Mouse (Mus musculus) midbrain, embryonic 16.5 days (tissue): ENCODE results near the gene Kansl1l. TPM values are rescaled to one million over a fixed set of nuclear protein-coding genes. Genes with fewer than 3 reads are reported as not detected.
A peak's percentile ranks its signal among the peaks of the same experiment; 100 is the strongest.

Experiments
- ATAC-seq: fragments of 200-750 bp; cut with Nextera tagmentation; 2 replicates; pipeline ENCODE4 v1.8.0; 2017; ENCODE audit warnings: moderate TSS enrichment
- H3K27ac ChIP-seq: fragments of 300-500 bp; sonication (generic); 2 replicates; pipeline ENCODE4 v1.5.1; 2014; ENCODE audit warnings: mild to moderate bottlenecking, low read length, mixed read lengths
- H3K27me3 ChIP-seq: fragments of 300-500 bp; sonication (generic); 2 replicates; pipeline ENCODE4 v1.6.1; 2014; ENCODE audit warnings: low read depth, low read length, mixed read lengths; ENCODE audit not compliant: control insufficient read depth, insufficient read depth
- H3K36me3 ChIP-seq: fragments of 300-500 bp; sonication (generic); 2 replicates; pipeline ENCODE4 v1.6.1; 2014; ENCODE audit warnings: mild to moderate bottlenecking, low read length, moderate library complexity, mixed read lengths; ENCODE audit not compliant: control insufficient read depth, insufficient read depth
- H3K4me1 ChIP-seq: fragments of 300-500 bp; sonication (generic); 2 replicates; pipeline ENCODE4 v1.6.1; 2014; ENCODE audit warnings: mild to moderate bottlenecking, low read length, mixed read lengths; ENCODE audit not compliant: control insufficient read depth, insufficient read depth
- H3K4me2 ChIP-seq: fragments of 300-500 bp; sonication (generic); 2 replicates; pipeline ENCODE4 v1.6.1; 2014; ENCODE audit warnings: mild to moderate bottlenecking, low read length, mixed read lengths
- H3K4me3 ChIP-seq: fragments of 300-500 bp; sonication (generic); 2 replicates; pipeline ENCODE4 v1.5.1; 2014; ENCODE audit warnings: low read depth, mild to moderate bottlenecking, low read length, moderate library complexity, mixed read lengths
- H3K9ac ChIP-seq: fragments of 300-500 bp; sonication (generic); 2 replicates; pipeline ENCODE4 v1.6.1; 2014; ENCODE audit warnings: low read depth, low read length, mixed read lengths
- H3K9me3 ChIP-seq: fragments of 300-500 bp; sonication (generic); replicated peaks from 2 replicates; pipeline ENCODE4 v1.6.1; 2014; ENCODE audit warnings: mild to moderate bottlenecking, low read length, mixed read lengths; ENCODE audit not compliant: control insufficient read depth, poor library complexity, severe bottlenecking
- WGBS: fragments of 180-500 bp; shearing (Covaris S2); extraction: QIAGEN DNeasy Blood & Tissue Kit; methylation state at CpG from one replicate; pipeline ENCODE4 v1.1.7; 2014; 5-methylcytosine and 5-hydroxymethylcytosine counted together
- polyA plus RNA-seq: library from polyadenylated mRNA; unstranded; fragments of >200 nt; fragmentation: Nextera tagmentation; extraction: Ambion mirVana; gene quantifications from 2 replicates; pipeline ENCODE4 v1.2.1, GENCODE M21; 2015

The Kansl1l gene
- polyA plus RNA-seq, 1 experiment from 2014 or later, result 9.4 TPM

DNA sequence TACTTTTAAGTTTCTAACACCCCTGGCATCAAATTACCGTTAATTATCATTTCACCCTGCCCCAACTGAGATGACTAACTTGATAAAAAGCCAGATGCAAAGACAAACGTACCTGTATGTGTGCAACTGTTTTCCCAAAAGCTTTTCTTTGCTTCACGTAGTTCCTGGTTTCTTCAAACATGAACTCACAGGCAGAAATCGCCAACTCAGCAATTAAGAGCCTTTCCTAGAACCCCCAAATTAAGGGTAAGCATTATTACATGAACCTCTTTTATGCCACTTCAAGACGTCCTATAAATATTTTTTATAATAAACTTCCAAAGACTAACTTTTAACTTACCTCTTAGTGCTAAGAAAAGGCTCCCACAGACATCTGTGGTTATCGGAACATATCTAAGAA, 24.1 kb upstream of the Kansl1l start:
- Histone ChIP-seq H3K9me3 (no peaks in the 10 kb centered on the region), H3K36me3 (no peaks in the 10 kb centered on the region), H3K9ac (no peak overlapping the region), H3K4me2 (no peak overlapping the region), H3K27me3 (no peaks in the 10 kb centered on the region), H3K27ac (no peak overlapping the region), H3K4me3 (no peak overlapping the region), H3K4me1 (no peaks in the 10 kb centered on the region)
- no peak for ATAC-seq
- WGBS, result 87% methylated on average over 6 of the region's 6 CpGs

DNA sequence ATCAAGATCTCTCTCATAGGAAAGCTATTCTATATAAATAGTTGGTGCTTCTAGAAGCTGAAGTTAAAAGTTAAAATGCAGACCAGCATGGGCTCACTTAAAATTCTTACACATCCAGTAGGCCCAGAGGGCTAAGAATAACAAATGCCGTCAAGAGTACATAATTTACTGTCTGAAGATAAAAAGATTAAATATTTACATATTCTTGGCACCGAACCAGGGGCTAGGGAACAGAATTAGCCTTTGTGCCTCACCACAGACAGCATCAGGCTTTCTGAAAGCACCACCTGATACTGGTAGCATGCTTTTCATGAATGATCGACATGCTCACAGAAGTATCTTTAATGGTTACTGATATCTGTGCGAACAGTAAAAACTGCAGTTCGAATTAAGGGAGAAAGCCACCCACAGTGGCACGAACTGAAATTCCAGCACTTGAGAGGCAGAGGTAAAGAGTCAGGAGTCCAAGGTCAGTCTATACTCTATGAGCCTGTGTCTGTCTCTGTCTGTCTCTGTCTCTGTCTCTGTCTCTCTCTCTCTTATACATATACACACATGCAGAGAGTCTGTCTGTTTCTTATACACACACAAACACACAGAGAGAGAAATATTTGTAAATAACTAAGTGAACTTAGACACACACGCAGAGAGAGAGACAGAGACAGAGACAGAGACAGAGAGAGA, 22.5 kb upstream of the Kansl1l start:
- Histone ChIP-seq H3K9me3 (no peaks in the 10 kb centered on the region), H3K27me3 (no peaks in the 10 kb centered on the region), H3K36me3 (no peaks in the 10 kb centered on the region), H3K4me2 (no peak overlapping the region), H3K27ac (no peak overlapping the region), H3K4me1 (no peaks in the 10 kb centered on the region), H3K4me3 (no peak overlapping the region), H3K9ac (no peak overlapping the region)
- ATAC-seq, result 0 out of 2 replicates have a peak, but pooled peaks have one; percentile 21
- WGBS, result 76% methylated on average over 7 of the region's 7 CpGs

- ATAC-seq, result no peak; the same call in 1 of the 2 replicates
- 78% methylated on average over 1 of the region's 1 CpGs for WGBS
- no peaks in the 10 kb centered on the region for H3K27me3 ChIP-seq
- no peaks in the 10 kb centered on the region for H3K9me3 ChIP-seq
- no peak overlapping the region for H3K4me2 ChIP-seq
- no peaks in the 10 kb centered on the region for H3K4me1 ChIP-seq
- H3K36me3 ChIP-seq, result no peaks in the 10 kb centered on the region
- H3K27ac ChIP-seq, result no peak overlapping the region
- no peak overlapping the region for H3K4me3 ChIP-seq
- H3K9ac ChIP-seq, result no peak overlapping the region
Observed at GRCm38 (mm10) chr1:66839135-66839534, 21.8 kb upstream of the Kansl1l start.

DNA sequence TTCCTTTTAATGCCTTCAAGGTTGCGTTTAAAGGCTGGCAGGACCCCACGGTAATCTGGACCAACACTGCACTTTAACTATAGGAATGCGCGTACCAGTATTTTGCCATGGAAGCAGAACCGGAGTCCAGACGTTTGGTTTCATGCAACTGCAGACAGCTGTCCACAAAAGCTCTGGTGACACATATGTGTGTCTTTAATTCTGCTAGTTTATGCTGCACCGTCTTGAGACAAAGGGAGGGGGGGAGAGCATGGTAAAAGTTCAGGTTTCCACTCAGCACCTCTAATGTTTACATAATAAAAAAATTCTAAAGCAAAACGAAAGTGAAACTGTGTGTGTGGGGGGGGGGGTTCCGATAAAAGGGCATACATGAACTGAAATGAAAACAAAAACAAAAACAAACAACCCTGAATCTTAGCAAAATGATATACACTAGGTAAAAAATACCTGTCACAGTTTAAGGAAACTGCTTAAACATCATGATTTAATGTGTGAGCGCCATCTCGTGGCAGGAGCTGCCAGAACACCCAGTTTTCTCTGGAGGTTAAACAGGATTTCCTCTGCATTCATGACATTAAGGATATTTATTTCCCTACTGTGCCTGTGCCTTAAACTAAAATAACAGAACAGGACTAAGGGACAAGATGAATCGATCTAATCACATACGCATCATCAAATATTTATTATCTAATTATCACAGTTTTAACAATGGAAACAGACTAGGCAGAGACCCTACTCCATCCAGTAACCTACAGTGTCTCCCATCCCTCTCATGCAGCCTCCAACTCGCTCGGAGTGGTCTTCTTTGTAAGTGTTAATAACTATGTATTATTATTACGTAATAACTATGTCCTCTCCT, 21.1 kb upstream of the Kansl1l start:
- no peak overlapping the region for H3K4me2 ChIP-seq
- H3K4me1 ChIP-seq, result no peaks in the 10 kb centered on the region
- H3K9me3 ChIP-seq, result no peaks in the 10 kb centered on the region
- H3K36me3 ChIP-seq, result no peaks in the 10 kb centered on the region
- no peak overlapping the region for H3K9ac ChIP-seq
- H3K27me3 ChIP-seq, result no peaks in the 10 kb centered on the region
- H3K27ac ChIP-seq, result no peak overlapping the region
- peak; percentile 65 for ATAC-seq
- WGBS, result 62% methylated on average over 16 of the region's 16 CpGs
- no peak overlapping the region for H3K4me3 ChIP-seq

DNA sequence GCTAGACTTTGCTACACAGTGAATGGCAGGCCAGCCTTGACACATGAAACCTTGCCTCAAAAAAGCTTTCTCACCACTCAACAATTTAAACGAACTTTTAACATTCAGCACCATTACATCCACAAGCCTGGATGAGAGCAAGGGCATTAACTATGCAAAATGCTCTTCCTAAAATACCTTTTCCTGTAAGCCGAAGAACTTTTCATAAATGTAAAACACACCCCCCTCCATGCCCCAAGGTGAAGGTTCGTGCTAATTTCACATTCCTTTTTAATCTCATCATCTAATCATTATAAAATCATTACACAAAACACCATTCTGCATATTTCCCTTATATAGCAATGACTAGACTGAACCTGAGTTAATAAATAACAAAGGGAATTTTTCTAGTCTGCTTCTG, 19.8 kb upstream of the Kansl1l start:
- Histone ChIP-seq H3K4me3 (no peak overlapping the region), H3K27ac (no peak overlapping the region), H3K9me3 (no peaks in the 10 kb centered on the region), H3K4me2 (no peak overlapping the region), H3K4me1 (no peaks in the 10 kb centered on the region), H3K36me3 (no peaks in the 10 kb centered on the region), H3K9ac (no peak overlapping the region), H3K27me3 (no peaks in the 10 kb centered on the region)
- 87% methylated on average over 3 of the region's 3 CpGs for WGBS
- ATAC-seq, result no peak

- 88% methylated on average over 7 of the region's 7 CpGs for WGBS
- Histone ChIP-seq H3K9me3 (no peaks in the 10 kb centered on the region), H3K27ac (no peak overlapping the region), H3K4me2 (no peak overlapping the region), H3K4me1 (no peaks in the 10 kb centered on the region), H3K36me3 (no peaks in the 10 kb centered on the region), H3K27me3 (no peaks in the 10 kb centered on the region), H3K4me3 (no peak overlapping the region), H3K9ac (no peak overlapping the region)
- no peak for ATAC-seq
Observed at GRCm38 (mm10) chr1:66832636-66833165, 15.3 kb upstream of the Kansl1l start.

- no peaks in the 10 kb centered on the region for H3K9me3 ChIP-seq
- no peak overlapping the region for H3K9ac ChIP-seq
- no peak overlapping the region for H3K27ac ChIP-seq
- H3K36me3 ChIP-seq, result no peaks in the 10 kb centered on the region
- ATAC-seq, result no peak
- no peak overlapping the region for H3K4me2 ChIP-seq
- H3K27me3 ChIP-seq, result no peaks in the 10 kb centered on the region
- H3K4me1 ChIP-seq, result no peaks in the 10 kb centered on the region
- WGBS, result 84% methylated on average over 9 of the region's 9 CpGs
- no peak overlapping the region for H3K4me3 ChIP-seq
Observed at GRCm38 (mm10) chr1:66831824-66832600, 14.7 kb upstream of the Kansl1l start.

GRCm38 (mm10) chr1:66829400-66830080, 12.2 kb upstream of the Kansl1l start:
- Histone ChIP-seq H3K4me1 (no peaks in the 10 kb centered on the region), H3K4me3 (no peak overlapping the region), H3K27me3 (no peaks in the 10 kb centered on the region), H3K27ac (no peak overlapping the region), H3K9ac (no peak overlapping the region), H3K36me3 (no peaks in the 10 kb centered on the region), H3K4me2 (no peak overlapping the region), H3K9me3 (no peaks in the 10 kb centered on the region)
- ATAC-seq, result no peak
- 52% methylated on average over 9 of the region's 9 CpGs for WGBS
